Mouse (Mus musculus): ENCODE data around the gene Parva.

DNA sequence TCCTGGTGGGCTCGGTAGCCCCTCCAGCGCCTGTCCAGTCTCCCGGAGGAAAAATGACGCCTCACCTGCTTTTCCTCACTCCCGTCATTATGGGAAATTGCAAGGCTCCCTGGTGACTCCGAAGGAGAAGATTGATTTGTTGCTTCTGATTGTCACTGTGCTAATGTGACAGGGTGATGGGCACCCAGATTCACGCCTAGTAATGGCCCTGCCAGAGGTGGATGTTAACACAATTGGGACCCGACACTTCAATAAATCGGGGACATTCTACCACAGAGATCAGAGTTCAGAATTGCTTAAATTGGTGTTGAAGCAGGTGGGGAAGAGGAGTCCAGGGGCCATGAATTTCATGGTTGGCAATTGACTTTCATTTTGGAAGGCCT lies 17.7 kb downstream of the Parva start:
- TF ChIP-seq CTCF (conservative IDR thresholded peaks at IDR 0.05; ENCODE audit: low read length) = no peak
- no peak for TF ChIP-seq NANOG (IDR thresholded peaks at IDR 0.05; ENCODE audit: borderline replicate concordance, low read length)
- no peak for TF ChIP-seq POU5F1 (IDR thresholded peaks at IDR 0.05; ENCODE audit: borderline replicate concordance, low read length)
